Mouse (Mus musculus): Measurements from ENCODE around the gene Ugt1a1. TPM values are rescaled to one million over a fixed set of nuclear protein-coding genes. Genes with fewer than 3 reads are reported as not detected.

Gene Ugt1a1
- polyA plus RNA-seq, 1 experiment from 2014 or later: not detected

Other genes starting within 250 kb of the Ugt1a1 start
- 15.2 and 22.4 TPM in 2 replicates for gene Usp40, start 203.4 kb upstream of the Ugt1a1 start, polyA plus RNA-seq (2014; fragmentation: Nextera tagmentation; extraction: Ambion mirVana)
- not detected in 2 replicates for gene Ugt1a10, start 156.6 kb upstream of the Ugt1a1 start, polyA plus RNA-seq (2014; fragmentation: Nextera tagmentation; extraction: Ambion mirVana)
- gene Ugt1a9, start 141.2 kb upstream of the Ugt1a1 start, polyA plus RNA-seq (2014; fragmentation: Nextera tagmentation; extraction: Ambion mirVana): not detected in 2 replicates
- gene Ugt1a8, start 124.1 kb upstream of the Ugt1a1 start, polyA plus RNA-seq (2014; fragmentation: Nextera tagmentation; extraction: Ambion mirVana): not detected in 2 replicates
- gene Ugt1a7c, start 116.9 kb upstream of the Ugt1a1 start, polyA plus RNA-seq (2014; fragmentation: Nextera tagmentation; extraction: Ambion mirVana): 0.24 and 0.99 TPM in 2 replicates
- gene Ugt1a6b, start 108.7 kb upstream of the Ugt1a1 start, polyA plus RNA-seq (2014; fragmentation: Nextera tagmentation; extraction: Ambion mirVana): 0.13 TPM in 1 of 2 replicates, not detected in the other
- 0.58 and 0.72 TPM in 2 replicates for gene Ugt1a6a, start 77.2 kb upstream of the Ugt1a1 start, polyA plus RNA-seq (2014; fragmentation: Nextera tagmentation; extraction: Ambion mirVana)
- not detected in 2 replicates for gene Ugt1a5, start 45.9 kb upstream of the Ugt1a1 start, polyA plus RNA-seq (2014; fragmentation: Nextera tagmentation; extraction: Ambion mirVana)
- gene Ugt1a2, start 11.4 kb upstream of the Ugt1a1 start, polyA plus RNA-seq (2014; fragmentation: Nextera tagmentation; extraction: Ambion mirVana): not detected in 2 replicates
- 12.9 and 14.2 TPM in 2 replicates for gene Dnajb3, start 6.2 kb upstream of the Ugt1a1 start, polyA plus RNA-seq (2014; fragmentation: Nextera tagmentation; extraction: Ambion mirVana)
- 0.66 and 1.8 TPM in 2 replicates for gene Mroh2a, start 15.0 kb downstream of the Ugt1a1 start, polyA plus RNA-seq (2014; fragmentation: Nextera tagmentation; extraction: Ambion mirVana)
- gene Hjurp, start 65.7 kb downstream of the Ugt1a1 start, polyA plus RNA-seq (2014; fragmentation: Nextera tagmentation; extraction: Ambion mirVana): 52.9 and 80.2 TPM in 2 replicates
- gene Trpm8, start 65.7 kb downstream of the Ugt1a1 start, polyA plus RNA-seq (2014; fragmentation: Nextera tagmentation; extraction: Ambion mirVana): 0.14 TPM in 1 of 2 replicates, not detected in the other
- 0.47 and 0.81 TPM in 2 replicates for gene Spp2, start 195.0 kb downstream of the Ugt1a1 start, polyA plus RNA-seq (2014; fragmentation: Nextera tagmentation; extraction: Ambion mirVana)

All from midbrain, embryonic 14.5 days (tissue).